Mouse (Mus musculus): ENCODE results near the gene Musk. TPM values are rescaled to one million over a fixed set of nuclear protein-coding genes. Genes with fewer than 3 reads are reported as not detected.

Musk gene
- total RNA-seq, 2 experiments from 2014 or later, result not detected

DNA sequence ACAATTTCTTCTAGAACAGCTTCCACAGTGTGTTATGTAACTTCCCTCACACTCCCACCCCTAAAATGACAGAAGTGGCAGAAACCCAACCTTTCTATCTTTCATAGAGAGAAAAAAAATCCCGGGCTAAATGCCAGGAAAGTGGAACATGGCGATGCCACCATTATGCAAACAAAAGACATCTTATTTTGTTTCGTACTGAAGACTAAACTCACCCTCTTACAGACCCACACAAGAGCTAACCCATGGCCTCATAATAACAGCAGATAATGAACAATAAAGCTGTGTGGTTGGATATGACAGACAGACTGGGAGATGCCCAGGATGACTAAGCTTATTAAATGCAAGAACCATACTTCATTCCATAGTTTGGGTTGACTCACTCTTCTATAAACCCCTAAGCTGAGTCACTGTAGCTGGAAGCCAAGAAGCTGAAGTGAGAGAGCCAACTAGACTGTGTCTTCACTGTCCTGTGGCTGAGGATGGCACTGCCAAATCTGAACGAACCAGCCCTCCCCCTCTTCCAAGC, 116.3 kb downstream of the Musk start:
- peak; percentile 44; the same call in 1 of the 2 replicates for ATAC-seq (replicated peaks; ENCODE audit: poor library complexity, severe bottlenecking)

DNA sequence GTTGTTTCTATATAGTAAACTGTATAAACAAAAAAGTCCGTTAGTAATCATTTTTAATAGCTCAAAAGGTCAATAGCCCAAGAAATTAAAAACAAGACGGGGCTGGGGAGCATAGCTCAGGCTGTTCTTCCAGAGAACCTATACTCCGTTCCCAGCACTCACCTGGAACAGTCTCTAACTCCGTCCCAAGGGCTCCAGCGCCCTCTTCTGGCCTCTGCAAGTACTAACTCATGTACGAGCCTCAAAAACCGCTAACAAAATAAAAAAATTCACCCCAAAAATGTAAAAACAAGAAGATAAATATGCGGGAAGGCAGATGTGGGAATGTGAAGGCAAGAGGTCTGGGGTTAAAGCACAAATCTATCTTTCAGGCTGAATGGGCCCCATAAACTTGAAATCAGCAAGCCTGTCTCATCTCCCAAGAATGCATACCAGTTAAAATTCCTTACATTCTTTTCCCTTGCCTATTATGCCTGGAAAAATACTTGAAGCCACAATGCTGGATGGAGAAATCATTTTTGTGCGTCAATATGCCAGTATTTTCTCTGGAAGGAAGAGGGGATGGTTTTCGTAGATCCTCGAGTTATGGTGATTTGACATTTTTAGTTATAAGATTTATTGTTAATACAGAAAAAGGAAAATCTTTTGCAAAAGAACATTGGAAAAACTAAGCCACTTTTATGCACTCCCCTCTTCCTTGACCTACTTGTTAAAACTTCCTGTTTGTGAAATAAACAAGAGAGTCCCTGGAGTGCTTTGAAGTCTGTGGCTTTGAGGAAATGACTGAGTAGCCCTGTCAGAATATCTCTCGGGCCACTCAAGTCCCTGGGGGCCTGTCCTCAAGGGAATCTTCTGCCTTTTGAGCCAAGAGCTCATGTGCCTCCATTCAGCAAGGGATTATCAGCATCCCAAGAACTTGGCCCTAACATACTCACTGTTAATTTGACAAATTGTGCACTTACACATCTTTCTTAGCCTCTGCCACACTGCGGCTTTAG, 127.7 kb downstream of the Musk start:
- ATAC-seq (replicated peaks; ENCODE audit: poor library complexity, severe bottlenecking), result no peak

DNA sequence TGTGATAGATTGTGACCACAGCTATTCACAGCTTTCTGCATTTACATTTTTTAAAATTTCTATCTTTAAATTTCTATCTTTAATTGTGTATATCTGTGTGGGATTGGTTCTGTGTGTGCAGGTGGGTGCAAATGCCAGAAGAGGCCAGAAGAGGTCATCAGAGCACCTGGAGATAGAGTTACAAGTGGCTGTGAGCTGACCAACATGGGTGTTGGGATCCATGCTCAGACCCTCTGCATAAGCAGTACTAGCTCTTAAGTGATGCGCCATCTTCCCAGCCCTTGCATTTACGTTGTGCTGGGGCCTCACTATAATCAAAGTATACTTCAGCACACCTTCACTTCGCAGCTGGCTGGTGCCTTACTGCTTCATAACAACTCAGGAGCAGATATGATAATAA, 129.8 kb downstream of the Musk start:
- no peak for ATAC-seq (replicated peaks; ENCODE audit: poor library complexity, severe bottlenecking)

DNA sequence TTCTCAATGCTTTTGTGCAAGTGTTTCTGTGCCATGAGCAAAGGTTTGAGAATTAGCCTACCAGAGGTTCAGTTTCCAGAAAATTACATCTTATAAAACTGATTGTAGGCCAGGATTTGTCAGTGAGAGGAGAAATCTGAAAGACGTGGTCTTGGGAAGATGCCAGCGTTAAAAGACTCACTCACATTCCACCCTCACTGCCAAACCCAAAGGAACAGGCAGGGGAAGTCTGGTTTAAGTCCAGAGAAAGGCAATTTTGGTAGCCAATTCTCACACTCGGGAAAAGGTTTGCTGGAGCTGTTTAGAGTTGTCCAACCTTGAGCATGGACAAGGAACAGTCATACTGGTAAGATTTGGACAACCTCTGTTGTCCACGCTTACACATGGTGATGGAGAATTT, 131.6 kb downstream of the Musk start:
- no peak for ATAC-seq (replicated peaks; ENCODE audit: poor library complexity, severe bottlenecking)

DNA sequence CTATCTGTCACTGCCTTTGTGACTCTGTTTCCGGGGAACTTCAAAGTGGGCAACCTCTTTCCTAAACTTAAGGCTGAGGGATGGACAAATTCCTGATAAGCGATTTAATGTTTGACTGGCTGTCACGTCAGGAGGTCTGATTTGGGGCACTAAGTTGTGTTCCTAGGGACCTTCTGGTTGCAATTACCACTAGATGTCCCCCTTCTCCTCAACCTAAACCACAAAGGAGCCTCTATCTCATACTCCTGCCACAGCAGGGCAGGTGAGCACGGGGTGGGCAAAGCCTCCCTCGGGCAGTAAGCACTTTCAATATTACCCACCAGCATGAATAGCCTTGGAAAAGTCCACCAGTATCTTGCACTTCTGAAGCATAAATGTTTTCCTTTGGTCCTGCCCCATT, 133.5 kb downstream of the Musk start:
- no peak for ATAC-seq (replicated peaks; ENCODE audit: poor library complexity, severe bottlenecking)

DNA sequence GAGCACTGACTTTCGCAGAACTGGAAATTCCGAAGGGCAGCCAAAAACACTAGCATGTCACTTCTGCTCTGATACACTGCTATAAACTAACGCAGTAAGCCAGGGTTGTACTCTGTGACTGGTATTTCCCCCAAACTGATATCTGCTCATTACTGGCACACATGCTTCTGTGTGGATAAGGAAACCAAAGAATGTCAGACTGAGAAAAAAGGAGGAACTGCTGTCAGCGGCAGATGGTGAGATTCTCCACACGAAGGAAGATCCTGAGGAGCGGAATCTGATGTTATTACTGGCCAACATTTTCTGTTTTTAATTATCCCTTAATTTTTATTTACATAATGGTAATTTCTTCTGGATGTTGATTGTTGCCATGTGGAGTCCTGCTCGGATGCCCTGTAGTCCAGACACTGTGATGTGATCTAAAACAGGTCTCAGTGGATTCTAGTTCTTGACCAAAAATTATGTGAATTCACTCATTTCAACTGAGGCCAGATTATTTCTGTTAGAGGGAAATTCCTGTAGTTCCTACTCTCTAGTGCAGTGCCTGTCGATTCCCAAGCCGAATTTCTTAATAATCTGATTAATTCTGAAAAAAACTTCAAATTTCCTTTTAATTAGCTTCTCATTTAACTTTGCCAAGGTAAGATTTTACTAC, 137.6 kb downstream of the Musk start:
- peak; percentile 77 for ATAC-seq (replicated peaks; ENCODE audit: poor library complexity, severe bottlenecking)

Other genes with a start within 250 kb of the Musk start
- gene Svep1, start 79.1 kb upstream of the Musk start, total RNA-seq (2014; fragmentation: Nextera tagmentation), result not detected in 2 replicates
- gene Svep1, start 79.1 kb upstream of the Musk start, total RNA-seq (2017), result not detected in 2 replicates